Mouse (Mus musculus) monocyte, adult 2 months (primary cell): ENCODE results near the gene Zfp663.
A peak's percentile ranks its signal among the peaks of the same experiment; 100 is the strongest.

Source experiments
- DNase-seq, 2 experiments: peaks; one replicate each; pipeline ENCODE4 v3.0.0; 2022; ENCODE audit warnings: low spot score in 2 of 2, low read depth in 1 of 2

Zfp663 gene

GRCm38 (mm10) chr2:165371066-165371465 lies 2.5 kb upstream of the Zfp663 start:
- DNase-seq: no peak

- no peak for DNase-seq
Measured at GRCm38 (mm10) chr2:165370348-165370747, 1.8 kb upstream of the Zfp663 start.

- DNase-seq: no peak
Measured at GRCm38 (mm10) chr2:165367868-165368439, 575 bp downstream of the Zfp663 start.

- DNase-seq: peak in 1 of 2 experiments; percentile 14
Measured at GRCm38 (mm10) chr2:165367047-165367520, 1.4 kb downstream of the Zfp663 start.

- peak in 1 of 2 experiments; percentile 40 for DNase-seq
Measured at GRCm38 (mm10) chr2:165364334-165365091, 4.0 kb downstream of the Zfp663 start.

- DNase-seq: no peak
Measured at GRCm38 (mm10) chr2:165363282-165363681, 5.2 kb downstream of the Zfp663 start.

- no peak for DNase-seq
Measured at GRCm38 (mm10) chr2:165360861-165361260, 7.7 kb downstream of the Zfp663 start.

GRCm38 (mm10) chr2:165351828-165352513 lies 16.6 kb downstream of the Zfp663 start:
- DNase-seq: no peak

- no peak for DNase-seq
Measured at GRCm38 (mm10) chr2:165349466-165349865, 19.1 kb downstream of the Zfp663 start.

- DNase-seq: no peak
Measured at GRCm38 (mm10) chr2:165346180-165346579, 22.3 kb downstream of the Zfp663 start.

GRCm38 (mm10) chr2:165337191-165337590 lies 31.3 kb downstream of the Zfp663 start:
- no peak for DNase-seq

GRCm38 (mm10) chr2:165332610-165333210 lies 35.8 kb downstream of the Zfp663 start:
- peak; percentile 76 to 80 for DNase-seq

GRCm38 (mm10) chr2:165329703-165330102 lies 38.8 kb downstream of the Zfp663 start:
- no peak for DNase-seq

GRCm38 (mm10) chr2:165328746-165329145 lies 39.8 kb downstream of the Zfp663 start:
- no peak for DNase-seq

GRCm38 (mm10) chr2:165327386-165327785 lies 41.1 kb downstream of the Zfp663 start:
- DNase-seq: no peak

- DNase-seq: peak; percentile 97
Measured at GRCm38 (mm10) chr2:165326304-165327190, 42.0 kb downstream of the Zfp663 start, which contains the start of gene Elmo2. TSS of gene Elmo2 (minus strand) at chr2:165326479.

GRCm38 (mm10) chr2:165325521-165326303 lies 42.8 kb downstream of the Zfp663 start:
- DNase-seq: no peak

- no peak for DNase-seq
Measured at GRCm38 (mm10) chr2:165323928-165324327, 44.6 kb downstream of the Zfp663 start.

- no peak for DNase-seq
Measured at GRCm38 (mm10) chr2:165323484-165323883, 45.0 kb downstream of the Zfp663 start.
